Mouse (Mus musculus): Measurements from ENCODE around the gene Fam129b.
"Not testable (repeated sequence)": the region's sequence is repeated elsewhere in the genome, so short reads cannot be mapped to it uniquely, and the experiment has no call there.

The Fam129b gene

GRCm38 (mm10) chr2:32875675-32876489, at the start of gene Fam129b:
Gene Fam129b (plus strand): TSS chr2:32876114.
- peak; percentile 90 for DNase-seq (ENCODE audit: low read depth, low spot score)

- DNase-seq (ENCODE audit: low read depth, low spot score) = no peak
Measured at GRCm38 (mm10) chr2:32828979-32829676, 46.8 kb upstream of the Fam129b start.

GRCm38 (mm10) chr2:32834496-32834895, 41.4 kb upstream of the Fam129b start:
- DNase-seq (ENCODE audit: low read depth, low spot score) = peak; percentile 31

- no peak for DNase-seq (ENCODE audit: low read depth, low spot score)
Measured at GRCm38 (mm10) chr2:32835588-32835987, 40.3 kb upstream of the Fam129b start.

- peak; percentile 11 for DNase-seq (ENCODE audit: low read depth, low spot score)
Measured at GRCm38 (mm10) chr2:32838147-32838884, 37.6 kb upstream of the Fam129b start.

- no peak for DNase-seq (ENCODE audit: low read depth, low spot score)
Measured at GRCm38 (mm10) chr2:32839261-32839660, 36.7 kb upstream of the Fam129b start.

- no peak for DNase-seq (ENCODE audit: low read depth, low spot score)
Measured at GRCm38 (mm10) chr2:32841099-32841498, 34.8 kb upstream of the Fam129b start.

GRCm38 (mm10) chr2:32842558-32842957, 33.4 kb upstream of the Fam129b start:
- DNase-seq (ENCODE audit: low read depth, low spot score) = peak; percentile 83

GRCm38 (mm10) chr2:32845572-32846100, 30.3 kb upstream of the Fam129b start:
- DNase-seq (ENCODE audit: low read depth, low spot score) = no peak

GRCm38 (mm10) chr2:32846101-32846804, 29.7 kb upstream of the Fam129b start:
- DNase-seq (ENCODE audit: low read depth, low spot score) = peak; percentile 69

- peak; percentile 89 for DNase-seq (ENCODE audit: low read depth, low spot score)
Measured at GRCm38 (mm10) chr2:32846805-32847467, 29.0 kb upstream of the Fam129b start, which contains the start of gene Stxbp1. Gene Stxbp1 (minus strand): TSS chr2:32847245.

- DNase-seq (ENCODE audit: low read depth, low spot score) = no peak
Measured at GRCm38 (mm10) chr2:32847468-32847821, 28.5 kb upstream of the Fam129b start.

GRCm38 (mm10) chr2:32852156-32852555, 23.8 kb upstream of the Fam129b start:
- DNase-seq (ENCODE audit: low read depth, low spot score) = peak; percentile 90

- not testable (repeated sequence) for DNase-seq (ENCODE audit: low read depth, low spot score)
Measured at GRCm38 (mm10) chr2:32853716-32854115, 22.2 kb upstream of the Fam129b start.

GRCm38 (mm10) chr2:32854206-32854605, 21.7 kb upstream of the Fam129b start:
- peak; percentile 89 for DNase-seq (ENCODE audit: low read depth, low spot score)

GRCm38 (mm10) chr2:32855046-32855785, 20.7 kb upstream of the Fam129b start:
- DNase-seq (ENCODE audit: low read depth, low spot score) = no peak

GRCm38 (mm10) chr2:32855790-32856465, 20.0 kb upstream of the Fam129b start:
- DNase-seq (ENCODE audit: low read depth, low spot score) = no peak

GRCm38 (mm10) chr2:32857584-32857983, 18.3 kb upstream of the Fam129b start:
- peak; percentile 92 for DNase-seq (ENCODE audit: low read depth, low spot score)

- peak; percentile 81 for DNase-seq (ENCODE audit: low read depth, low spot score)
Measured at GRCm38 (mm10) chr2:32859010-32859621, 16.8 kb upstream of the Fam129b start.
